Mouse (Mus musculus) kidney, postnatal 36 days (tissue): ENCODE results near the gene Ninj1.
A peak's percentile ranks its signal among the peaks of the same experiment; 100 is the strongest.

ENCODE experiments used
- DNase-seq, 2 experiments: peaks; one replicate each; pipeline ENCODE4 v3.0.0; 2021 to 2022; ENCODE audit warnings: mixed read lengths in 2 of 2

Ninj1 gene

DNA sequence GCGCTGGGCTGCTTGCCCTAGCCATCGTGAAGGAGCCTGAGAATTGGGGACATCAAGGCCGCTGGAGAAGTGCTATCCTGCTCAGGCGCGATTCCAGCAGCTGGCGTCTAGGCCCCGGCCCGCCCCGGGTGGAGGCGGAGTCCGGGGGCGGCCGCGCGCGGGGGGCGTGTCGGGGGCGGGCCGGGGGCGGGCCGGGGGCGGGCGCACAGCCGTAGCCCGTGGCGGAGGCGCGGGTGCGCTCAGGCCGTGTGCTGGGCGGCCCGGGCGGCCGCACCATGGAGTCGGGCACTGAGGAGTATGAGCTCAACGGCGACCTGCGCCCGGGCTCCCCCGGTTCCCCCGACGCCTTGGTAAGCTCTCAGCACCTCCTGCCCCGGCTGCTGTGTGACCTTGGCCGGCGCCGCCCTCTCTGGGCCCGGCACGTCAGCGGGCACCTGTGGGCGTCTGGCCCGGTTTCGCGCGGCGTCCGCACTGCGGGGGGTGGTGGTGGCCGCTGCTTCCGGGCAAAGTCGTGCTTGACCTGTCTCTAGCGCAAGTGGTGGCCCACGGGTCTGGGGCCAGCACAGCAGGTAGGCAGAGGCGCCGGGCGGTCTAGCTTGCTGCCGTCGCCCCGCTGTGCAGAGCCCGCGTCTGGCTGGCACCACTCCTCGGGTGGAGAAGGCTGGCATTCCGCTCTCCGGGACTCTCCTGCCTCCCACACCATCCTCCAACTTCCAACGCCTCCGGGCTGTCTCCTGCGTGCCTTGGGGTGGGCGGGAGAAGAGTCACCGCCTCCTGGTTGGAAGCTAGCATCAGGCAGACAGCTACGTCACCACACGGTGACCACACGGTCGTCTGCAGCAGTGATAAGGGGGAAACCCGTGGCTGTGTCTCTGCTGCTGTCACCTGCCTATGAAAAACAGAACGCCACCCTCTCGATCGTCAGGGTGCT, at the start of gene Ninj1:
Ninj1 (plus strand) TSS at position 198 of the 931 bp plus-strand sequence.
- peak; percentile 84 to 93 for DNase-seq

DNA sequence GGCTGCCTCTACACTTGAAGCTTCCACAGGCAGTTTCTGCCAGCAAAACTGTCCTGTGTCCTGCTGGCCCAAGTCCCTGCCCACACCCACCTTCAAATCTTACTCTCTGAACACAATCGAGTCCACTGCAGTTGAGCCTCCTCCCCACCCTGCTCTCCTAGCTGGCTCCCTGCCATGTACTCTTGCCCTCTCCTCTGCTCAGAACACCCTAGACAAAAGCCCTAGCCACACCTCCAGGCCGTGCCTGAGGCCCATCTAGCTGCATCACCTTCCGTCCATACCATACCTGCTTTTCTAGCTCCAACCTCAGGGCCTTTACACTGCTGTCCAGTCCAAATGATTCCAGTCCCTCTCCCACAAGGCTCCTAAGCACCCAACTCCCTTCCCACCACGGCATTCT, 46.7 kb upstream of the Ninj1 start:
- peak; percentile 76 to 79 for DNase-seq

GRCm38 (mm10) chr13:49142396-49142795, 44.9 kb upstream of the Ninj1 start:
- no peak for DNase-seq

GRCm38 (mm10) chr13:49143323-49143722, 44.0 kb upstream of the Ninj1 start:
- no peak for DNase-seq

DNA sequence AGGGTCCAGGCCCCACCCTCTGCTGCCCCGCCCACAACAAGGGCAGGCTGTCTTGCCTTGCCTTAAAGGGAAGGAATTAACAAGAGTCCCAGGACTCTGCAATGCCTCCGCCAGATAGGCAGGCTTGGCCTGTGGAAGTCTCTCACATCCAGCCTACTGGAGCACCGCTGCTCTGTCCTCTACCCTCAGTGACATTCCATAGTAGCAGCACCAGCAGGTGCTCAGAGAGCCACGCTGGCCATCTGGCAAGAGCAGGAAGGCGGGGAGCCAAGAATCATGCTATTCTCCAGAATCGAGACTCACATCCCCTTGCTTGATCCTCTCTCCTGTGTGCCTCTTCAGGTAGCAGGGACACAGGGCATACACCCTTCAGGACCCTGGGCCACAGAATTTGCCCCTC, 42.8 kb upstream of the Ninj1 start:
- no peak for DNase-seq

DNA sequence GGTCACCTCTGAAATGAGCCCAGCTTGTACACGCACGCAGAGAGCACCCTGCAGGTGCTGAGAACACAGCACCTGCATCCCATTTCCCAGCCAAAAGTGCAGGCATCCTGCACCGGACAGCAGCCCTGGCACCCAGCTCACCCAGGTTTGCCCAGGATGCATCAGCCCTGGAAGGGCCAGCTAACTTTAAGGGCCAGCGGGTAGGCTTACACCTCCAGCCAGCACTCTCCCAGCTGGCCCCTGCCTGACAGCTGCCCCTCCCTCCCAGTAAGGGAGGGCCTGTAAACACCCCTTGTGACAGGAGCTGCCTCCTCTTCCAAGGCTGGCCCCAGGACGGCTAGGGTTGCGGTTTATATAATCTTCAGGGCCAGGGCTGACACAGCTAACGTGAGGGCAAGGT, 41.9 kb upstream of the Ninj1 start:
- peak in 1 of 2 experiments; percentile 22 for DNase-seq

DNA sequence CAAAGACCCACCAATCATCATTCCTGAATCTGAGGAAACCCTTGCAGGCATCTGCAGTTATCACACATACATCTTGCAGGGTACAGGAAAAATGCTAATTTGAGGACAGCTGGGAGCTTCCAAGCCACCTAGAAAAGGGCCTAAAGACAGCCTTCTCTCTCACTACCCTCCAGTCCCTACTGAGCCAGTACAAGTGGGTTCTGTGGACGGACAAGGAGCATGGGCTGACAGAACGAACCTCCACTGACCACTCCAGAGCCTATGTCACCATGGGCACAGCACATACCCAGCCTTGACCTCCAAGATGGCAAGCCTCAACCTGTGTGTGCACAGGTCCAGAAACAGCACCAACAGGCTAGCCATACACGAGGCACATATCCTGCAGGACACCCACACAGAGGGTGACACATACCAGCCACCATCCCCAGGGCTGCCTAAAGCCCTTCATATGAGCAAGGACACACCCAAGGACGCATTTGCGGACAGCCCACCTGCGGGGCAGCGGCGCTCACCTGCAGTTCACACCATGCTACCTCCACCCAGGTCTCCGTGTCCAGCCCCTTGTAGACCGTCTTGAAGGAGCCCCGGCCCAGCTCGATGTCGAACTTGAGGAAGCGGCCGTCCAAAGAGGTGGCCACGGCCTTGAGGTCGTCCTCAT, 41.1 kb upstream of the Ninj1 start:
- no peak for DNase-seq

- DNase-seq = no peak
Measured at GRCm38 (mm10) chr13:49146698-49147006, 40.6 kb upstream of the Ninj1 start.

DNA sequence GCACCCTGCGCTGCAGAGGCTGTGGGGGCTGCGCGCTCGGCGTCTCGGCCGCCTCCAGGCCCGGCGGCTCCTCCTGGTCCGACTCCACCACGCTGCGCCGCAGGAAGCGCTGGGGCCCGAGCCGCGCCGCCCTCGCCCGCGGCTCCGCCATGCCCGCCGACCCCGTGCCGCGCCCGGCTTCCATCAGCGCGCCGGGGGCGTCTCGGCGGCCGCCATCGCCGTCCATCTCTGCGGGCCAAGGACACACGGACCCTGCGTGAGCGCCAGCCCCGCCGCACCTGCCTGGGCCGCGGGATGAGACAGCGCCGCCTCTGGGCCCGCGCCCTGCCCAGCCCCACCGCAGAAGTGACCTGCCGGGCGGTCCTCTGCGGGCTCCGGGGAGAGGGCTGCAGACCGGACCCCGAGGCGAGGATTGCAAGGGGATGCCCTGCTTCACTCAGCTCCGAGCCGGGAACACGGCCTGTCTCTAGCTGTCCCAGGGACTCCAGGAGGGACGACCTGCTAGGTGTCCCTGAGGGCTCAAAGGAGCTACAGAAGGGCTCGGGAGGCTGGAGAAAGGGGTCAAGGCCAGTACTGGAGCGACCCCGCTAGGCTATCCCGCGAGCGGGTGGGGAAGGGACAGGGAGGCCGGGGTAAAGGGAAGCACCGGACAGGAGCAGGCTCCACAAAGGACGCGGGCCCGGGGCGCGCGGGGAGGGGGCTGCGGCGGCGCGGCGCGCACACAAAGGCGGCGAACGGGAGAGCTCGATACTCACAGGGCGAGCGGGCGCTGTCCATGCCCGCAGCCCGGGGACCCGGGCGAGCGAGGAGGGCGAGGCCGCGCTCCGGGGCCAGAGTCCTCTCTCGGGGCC, 40.1 kb upstream of the Ninj1 start:
- peak; percentile 19 to 34 for DNase-seq

- DNase-seq = peak; percentile 60 to 89
Measured at GRCm38 (mm10) chr13:49147858-49148226, 39.4 kb upstream of the Ninj1 start, which contains the start of gene Wnk2. Wnk2 (minus strand) TSS chr13:49148014.

GRCm38 (mm10) chr13:49148687-49149086, 38.6 kb upstream of the Ninj1 start:
- DNase-seq = no peak

- peak; percentile 30 to 53 for DNase-seq
Measured at GRCm38 (mm10) chr13:49154028-49154427, 33.3 kb upstream of the Ninj1 start.

GRCm38 (mm10) chr13:49154621-49155020, 32.7 kb upstream of the Ninj1 start:
- peak; percentile 53 to 56 for DNase-seq

DNA sequence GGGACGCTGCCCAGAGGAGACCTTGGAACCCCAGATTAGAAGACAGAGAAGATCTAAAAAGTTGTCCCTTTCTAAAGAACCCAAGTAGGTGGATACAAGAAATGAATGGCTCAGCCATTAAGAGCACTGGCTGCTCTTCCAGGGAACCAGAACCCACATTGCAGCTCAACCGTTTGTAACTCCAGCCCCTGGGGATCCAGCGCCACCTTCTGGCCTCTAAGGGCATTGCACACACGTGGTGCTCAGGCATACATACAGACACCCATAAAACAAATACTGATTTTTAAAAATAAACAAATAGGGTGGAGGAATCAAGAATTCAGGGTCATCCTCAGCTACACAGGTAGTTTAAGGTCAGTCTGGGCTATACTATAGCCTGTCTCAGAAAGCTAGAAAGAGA, 30.6 kb upstream of the Ninj1 start:
- DNase-seq = peak in 1 of 2 experiments; percentile 36

- DNase-seq = peak; percentile 67 to 74
Measured at GRCm38 (mm10) chr13:49158040-49158713, 29.1 kb upstream of the Ninj1 start.

GRCm38 (mm10) chr13:49161236-49161635, 26.0 kb upstream of the Ninj1 start:
- DNase-seq = no peak

GRCm38 (mm10) chr13:49162722-49163121, 24.6 kb upstream of the Ninj1 start:
- DNase-seq = no peak

- no peak for DNase-seq
Measured at GRCm38 (mm10) chr13:49163645-49164044, 23.6 kb upstream of the Ninj1 start.

GRCm38 (mm10) chr13:49167081-49167480, 20.2 kb upstream of the Ninj1 start:
- no peak for DNase-seq

DNA sequence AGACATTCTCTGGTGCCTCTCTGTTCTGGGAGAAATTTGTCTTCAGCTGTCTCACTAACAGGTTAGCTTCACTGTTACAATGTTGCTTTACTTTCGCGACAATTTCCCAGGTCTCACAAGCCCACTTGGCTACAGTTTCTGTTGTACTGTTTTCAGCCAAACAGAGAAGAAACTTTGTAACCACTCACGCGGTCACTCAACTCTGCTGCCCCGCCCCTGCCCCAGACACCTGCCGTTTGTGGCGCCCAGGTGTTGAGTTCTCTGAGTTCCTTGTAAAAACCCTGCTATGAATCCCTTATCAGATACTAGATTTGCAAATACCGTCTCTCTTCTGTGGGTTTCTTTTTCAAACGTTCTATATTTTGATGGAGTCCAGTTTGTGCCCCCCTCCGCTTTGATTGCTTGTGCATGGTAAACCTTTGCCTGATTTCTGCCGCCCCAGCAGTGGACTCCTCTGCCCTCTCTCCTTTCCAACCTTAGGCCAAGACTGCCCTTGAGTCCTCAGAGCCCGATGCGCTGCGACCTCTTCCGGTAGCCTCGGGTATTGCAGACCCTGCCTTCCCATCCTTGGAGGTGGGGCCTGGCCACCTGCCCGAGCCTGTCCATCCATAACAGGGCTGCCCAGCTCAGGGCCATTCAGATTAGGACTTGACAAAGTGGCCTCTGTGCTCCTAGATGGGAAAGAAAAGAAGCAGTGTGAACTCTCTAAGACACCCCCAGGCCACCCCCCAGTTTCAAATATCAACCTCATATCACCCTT, 17.7 kb upstream of the Ninj1 start:
- DNase-seq = peak; percentile 94 to 98

- no peak for DNase-seq
Measured at GRCm38 (mm10) chr13:49170623-49171022, 16.7 kb upstream of the Ninj1 start.

GRCm38 (mm10) chr13:49171729-49172128, 15.6 kb upstream of the Ninj1 start:
- DNase-seq = no peak
